Mouse (Mus musculus) C2C12 (cell line): Measurements from ENCODE around the gene Dffa. TPM values are rescaled to one million over a fixed set of nuclear protein-coding genes. Genes with fewer than 3 reads are reported as not detected.
A peak's percentile ranks its signal among the peaks of the same experiment; 100 is the strongest.

Source experiments
- H3K27me3 ChIP-seq: one replicate; pipeline ENCODE4 v1.6.1; 2011; ENCODE audit not compliant: control insufficient read depth, insufficient read depth, insufficient read length
- H3K36me3 ChIP-seq: one replicate; pipeline ENCODE4 v1.6.1; 2011; ENCODE audit not compliant: control insufficient read depth, insufficient read depth
- H3K4me3 ChIP-seq: one replicate; pipeline ENCODE4 v1.5.1; 2011; ENCODE audit warnings: mild to moderate bottlenecking, control low read depth; ENCODE audit not compliant: poor library complexity, insufficient read depth, severe bottlenecking
- H3K79me2 ChIP-seq: one replicate; pipeline ENCODE4 v1.6.1; 2011; ENCODE audit not compliant: control insufficient read depth, insufficient read depth
- H3K79me3 ChIP-seq: one replicate; pipeline ENCODE4 v1.6.1; 2011; ENCODE audit warnings: low read depth, control low read depth
- H3ac ChIP-seq: one replicate; pipeline ENCODE3; 2011; ENCODE audit warnings: low read depth; ENCODE audit not compliant: control insufficient read depth, insufficient read length
- CEBPB ChIP-seq: IDR thresholded peaks from one replicate; pipeline ENCODE4 v1.6.1; 2011; ENCODE audit warnings: low read depth, mild to moderate bottlenecking, control low read depth, moderate library complexity
- CTCF ChIP-seq: IDR thresholded peaks from one replicate; pipeline ENCODE4 v1.5.1; 2011; ENCODE audit not compliant: control insufficient read depth, insufficient read depth, insufficient read length
- FOSL1 ChIP-seq: IDR thresholded peaks from one replicate; pipeline ENCODE4 v1.8.0; 2011; ENCODE audit warnings: mild to moderate bottlenecking, low read length; ENCODE audit not compliant: poor library complexity, insufficient read depth, severe bottlenecking
- MAX ChIP-seq: IDR thresholded peaks from one replicate; pipeline ENCODE4 v1.6.1; 2011; ENCODE audit warnings: mild to moderate bottlenecking, control low read depth
- MYOD1 ChIP-seq: IDR thresholded peaks from one replicate; pipeline ENCODE4 v1.6.1; 2011; ENCODE audit warnings: low read depth; ENCODE audit not compliant: control insufficient read depth, insufficient read length
- MYOG ChIP-seq: IDR thresholded peaks from one replicate; pipeline ENCODE4 v1.6.1; 2011; ENCODE audit not compliant: control insufficient read depth, insufficient read length; ENCODE audit errors: extremely low read depth
- USF1 ChIP-seq: IDR thresholded peaks from one replicate; pipeline ENCODE4 v1.6.1; 2011; ENCODE audit warnings: low read depth, mild to moderate bottlenecking, control low read depth, moderate library complexity
- polyA plus RNA-seq: library from polyadenylated mRNA; unstranded; fragments of >200 nt; fragmentation: generic; extraction: Trizol; gene quantifications from one replicate; pipeline ENCODE4 v1.2.1, GENCODE M21; 2012; ENCODE audit warnings: missing spikeins

The Dffa gene
- polyA plus RNA-seq, 1 experiment, result 13.1 TPM

- Histone ChIP-seq H3K79me2 (peaks cover 6% of the 10 kb centered on the region), H3K79me3 (no peaks in the 10 kb centered on the region), H3ac (no peak overlapping the region), H3K4me3 (no peak overlapping the region), H3K36me3 (peaks cover 19% of the 10 kb centered on the region), H3K27me3 (no peaks in the 10 kb centered on the region)
- no peak for TF ChIP-seq FOSL1
- TF ChIP-seq CEBPB, result no peak
- TF ChIP-seq MAX, result no peak
- TF ChIP-seq MYOD1, result no peak
- TF ChIP-seq MYOG, result no peak
- TF ChIP-seq CTCF, result no peak
- TF ChIP-seq USF1, result no peak
These were observed 24.5 kb downstream of the Dffa start for GRCm38 (mm10) chr4:149128467-149128866.

GRCm38 (mm10) chr4:149131021-149131752 lies 27.2 kb downstream of the Dffa start:
- Histone ChIP-seq H3ac (no peak overlapping the region), H3K79me3 (peaks cover 8% of the 10 kb centered on the region), H3K4me3 (no peak overlapping the region), H3K27me3 (no peaks in the 10 kb centered on the region), H3K79me2 (peaks cover 28% of the 10 kb centered on the region), H3K36me3 (peaks cover 14% of the 10 kb centered on the region)
- no peak for TF ChIP-seq USF1
- TF ChIP-seq MYOG, result no peak
- no peak for TF ChIP-seq MYOD1
- no peak for TF ChIP-seq CEBPB

GRCm38 (mm10) chr4:149131789-149132565 lies 28.0 kb downstream of the Dffa start:
- Histone ChIP-seq H3K27me3 (no peaks in the 10 kb centered on the region), H3K4me3 (no peak overlapping the region), H3K79me3 (peaks cover 10% of the 10 kb centered on the region), H3K79me2 (peaks cover 36% of the 10 kb centered on the region), H3ac (no peak overlapping the region), H3K36me3 (peaks cover 13% of the 10 kb centered on the region)
- TF ChIP-seq MYOD1, result no peak

- Histone ChIP-seq H3K4me3 (no peak overlapping the region), H3K79me3 (peaks cover 10% of the 10 kb centered on the region), H3K79me2 (peaks cover 36% of the 10 kb centered on the region), H3ac (no peak overlapping the region), H3K36me3 (peaks cover 9% of the 10 kb centered on the region), H3K27me3 (no peaks in the 10 kb centered on the region)
- TF ChIP-seq USF1 (no peak), CEBPB (no peak), MAX (no peak), FOSL1 (no peak), MYOD1 (no peak), MYOG (no peak), CTCF (no peak)
These were observed 29.4 kb downstream of the Dffa start for GRCm38 (mm10) chr4:149133395-149133794.

GRCm38 (mm10) chr4:149136116-149136850 lies 32.3 kb downstream of the Dffa start:
- TF ChIP-seq MYOD1 (no peak), CEBPB (no peak), MAX (no peak), MYOG (no peak), CTCF (no peak), FOSL1 (no peak)
- Histone ChIP-seq H3K4me3 (peak overlapping the region; percentile 61), H3ac (peak overlapping the region; percentile 57), H3K79me3 (peaks cover 10% of the 10 kb centered on the region), H3K36me3 (peaks cover 5% of the 10 kb centered on the region), H3K27me3 (no peaks in the 10 kb centered on the region), H3K79me2 (peaks cover 36% of the 10 kb centered on the region)
